Mouse (Mus musculus) C2C12 (cell line): ENCODE results near the gene Wbp2. TPM values are rescaled to one million over a fixed set of nuclear protein-coding genes. Genes with fewer than 3 reads are reported as not detected.

ENCODE experiments used
- H3K27me3 ChIP-seq: one replicate; pipeline ENCODE4 v1.6.1; 2011; ENCODE audit not compliant: control insufficient read depth, insufficient read depth, insufficient read length
- H3K36me3 ChIP-seq: one replicate; pipeline ENCODE4 v1.6.1; 2011; ENCODE audit not compliant: control insufficient read depth, insufficient read depth
- H3K4me3 ChIP-seq: one replicate; pipeline ENCODE4 v1.5.1; 2011; ENCODE audit warnings: mild to moderate bottlenecking, control low read depth; ENCODE audit not compliant: poor library complexity, insufficient read depth, severe bottlenecking
- H3K79me2 ChIP-seq: one replicate; pipeline ENCODE4 v1.6.1; 2011; ENCODE audit not compliant: control insufficient read depth, insufficient read depth
- H3K79me3 ChIP-seq: one replicate; pipeline ENCODE4 v1.6.1; 2011; ENCODE audit warnings: low read depth, control low read depth
- H3ac ChIP-seq: one replicate; pipeline ENCODE3; 2011; ENCODE audit warnings: low read depth; ENCODE audit not compliant: control insufficient read depth, insufficient read length
- CEBPB ChIP-seq: IDR thresholded peaks from one replicate; pipeline ENCODE4 v1.6.1; 2011; ENCODE audit warnings: low read depth, mild to moderate bottlenecking, control low read depth, moderate library complexity
- CTCF ChIP-seq: IDR thresholded peaks from one replicate; pipeline ENCODE4 v1.5.1; 2011; ENCODE audit not compliant: control insufficient read depth, insufficient read depth, insufficient read length
- FOSL1 ChIP-seq: IDR thresholded peaks from one replicate; pipeline ENCODE4 v1.8.0; 2011; ENCODE audit warnings: mild to moderate bottlenecking, low read length; ENCODE audit not compliant: poor library complexity, insufficient read depth, severe bottlenecking
- MAX ChIP-seq: IDR thresholded peaks from one replicate; pipeline ENCODE4 v1.6.1; 2011; ENCODE audit warnings: mild to moderate bottlenecking, control low read depth
- MYOD1 ChIP-seq: IDR thresholded peaks from one replicate; pipeline ENCODE4 v1.6.1; 2011; ENCODE audit warnings: low read depth; ENCODE audit not compliant: control insufficient read depth, insufficient read length
- MYOG ChIP-seq: IDR thresholded peaks from one replicate; pipeline ENCODE4 v1.6.1; 2011; ENCODE audit not compliant: control insufficient read depth, insufficient read length; ENCODE audit errors: extremely low read depth
- USF1 ChIP-seq: IDR thresholded peaks from one replicate; pipeline ENCODE4 v1.6.1; 2011; ENCODE audit warnings: low read depth, mild to moderate bottlenecking, control low read depth, moderate library complexity
- polyA plus RNA-seq: library from polyadenylated mRNA; unstranded; fragments of >200 nt; fragmentation: generic; extraction: Trizol; gene quantifications from one replicate; pipeline ENCODE4 v1.2.1, GENCODE M21; 2012; ENCODE audit warnings: missing spikeins

Gene Wbp2
- polyA plus RNA-seq, 1 experiment = 87.6 TPM

DNA sequence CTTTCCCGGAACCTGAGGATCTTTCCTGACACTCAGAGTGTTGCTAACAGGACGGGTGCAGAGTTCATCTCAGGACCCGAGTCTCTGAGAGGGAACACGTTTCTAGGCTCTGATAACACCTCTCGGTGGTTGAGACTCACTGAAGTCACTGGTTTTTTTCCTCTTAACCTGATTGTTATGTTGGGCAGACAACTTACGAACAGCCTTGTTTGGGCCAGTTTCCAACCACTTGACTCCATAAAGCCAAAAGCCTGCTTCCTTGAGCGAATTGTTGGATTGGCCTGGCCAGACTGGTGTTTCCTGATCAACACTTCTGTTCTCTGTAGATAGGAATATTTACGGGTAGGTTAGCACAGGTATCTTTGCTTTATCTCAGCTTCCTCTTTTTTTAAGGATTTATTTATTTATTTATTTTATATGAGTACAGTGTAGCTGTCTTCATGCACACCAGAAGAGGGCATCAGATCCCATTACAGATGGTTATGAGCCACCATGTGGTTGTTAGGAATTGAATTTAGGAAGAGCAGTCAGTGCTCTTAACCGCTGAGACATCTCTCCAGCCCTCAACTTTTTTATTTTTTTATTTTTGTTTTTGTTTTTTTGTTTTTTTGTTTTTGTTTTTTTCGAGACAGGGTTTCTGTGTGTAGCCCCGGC is 2.1 kb upstream of the Wbp2 start:
- Histone ChIP-seq H3K4me3 (no peak overlapping the region), H3K79me2 (peaks cover 22% of the 10 kb centered on the region), H3ac (no peak overlapping the region), H3K27me3 (no peaks in the 10 kb centered on the region), H3K79me3 (peaks cover 3% of the 10 kb centered on the region), H3K36me3 (peaks cover 7% of the 10 kb centered on the region)
- TF ChIP-seq USF1 = no peak
- no peak for TF ChIP-seq CEBPB
- TF ChIP-seq MYOG = no peak
- no peak for TF ChIP-seq CTCF
- no peak for TF ChIP-seq FOSL1
- no peak for TF ChIP-seq MYOD1
- TF ChIP-seq MAX = no peak

DNA sequence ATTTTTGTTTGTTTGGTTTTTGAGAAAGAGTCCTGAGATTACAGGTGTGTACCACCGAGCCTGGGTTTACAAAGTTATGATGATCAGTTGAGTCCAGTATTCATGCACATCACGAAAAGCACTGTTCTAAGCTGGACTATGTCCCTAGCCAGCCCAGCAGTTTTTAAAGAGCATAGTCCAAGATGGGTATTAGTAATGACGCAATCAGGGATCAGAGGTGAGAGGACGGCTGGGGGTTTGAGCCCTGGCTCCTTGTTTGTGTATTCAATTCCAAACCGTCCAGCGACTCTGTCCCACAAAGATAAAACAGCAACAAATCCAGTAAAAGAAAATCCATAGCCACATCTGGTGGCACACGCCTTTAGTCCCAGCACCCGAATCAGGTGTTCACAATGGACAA is 1.4 kb upstream of the Wbp2 start:
- H3K79me2 ChIP-seq = peaks cover 22% of the 10 kb centered on the region
- peaks cover 3% of the 10 kb centered on the region for H3K79me3 ChIP-seq
- peaks cover 14% of the 10 kb centered on the region for H3K36me3 ChIP-seq
- no peaks in the 10 kb centered on the region for H3K27me3 ChIP-seq
- H3ac ChIP-seq = no peak overlapping the region
- TF ChIP-seq MYOG = no peak
- TF ChIP-seq CEBPB = peak; percentile 34
- no peak for TF ChIP-seq USF1
- no peak overlapping the region for H3K4me3 ChIP-seq

DNA sequence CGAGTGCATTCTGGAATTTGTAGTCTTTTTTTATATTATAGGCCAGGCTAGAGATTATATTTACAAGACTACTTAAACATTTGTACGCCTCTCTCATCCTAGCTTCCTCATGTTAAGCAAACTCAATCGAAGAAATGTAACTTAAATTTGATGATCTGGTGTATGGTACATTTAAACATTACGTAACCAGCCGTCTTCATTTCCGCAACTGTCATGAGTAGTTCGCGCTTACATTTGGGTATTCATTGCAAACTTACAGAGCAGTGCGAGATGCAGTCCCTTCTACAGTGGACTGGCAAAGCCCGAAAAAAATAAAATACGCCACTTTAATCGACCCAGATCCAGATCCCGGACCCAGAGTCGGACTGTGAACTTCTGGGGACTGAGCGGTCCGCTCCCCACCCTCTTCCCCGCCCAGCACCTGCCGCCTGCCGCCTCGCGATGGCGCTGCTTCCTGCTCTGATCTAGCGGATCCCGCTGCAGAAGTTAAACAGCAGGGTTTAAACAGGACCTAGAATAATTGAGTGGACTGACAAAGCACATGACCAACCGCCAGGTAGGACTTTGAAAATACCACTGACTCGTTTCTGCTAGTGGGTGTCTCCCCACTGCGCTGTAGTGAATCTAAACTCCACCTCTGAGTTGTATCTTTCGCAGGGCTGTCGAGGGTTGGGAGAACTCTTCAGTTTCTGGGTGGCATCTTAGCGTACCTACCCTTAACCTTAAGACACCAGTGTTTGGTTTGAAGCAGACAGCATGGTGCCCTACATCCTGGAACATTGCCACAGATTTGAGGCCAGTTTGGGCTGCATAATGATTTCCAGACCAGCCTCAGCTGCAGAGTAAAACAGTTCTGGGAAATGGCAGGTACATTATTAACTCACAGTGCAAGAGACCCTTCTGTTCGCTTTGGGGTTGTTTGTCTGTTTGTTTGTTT is 667 bp upstream of the Wbp2 start:
- H3K27me3 ChIP-seq = no peaks in the 10 kb centered on the region
- peak overlapping the region; percentile 61 for H3ac ChIP-seq
- TF ChIP-seq MYOD1 (no peak), CEBPB (peak; percentile 32), MAX (peak; percentile 27), CTCF (peak; percentile 94), FOSL1 (no peak)
- peaks cover 3% of the 10 kb centered on the region for H3K79me3 ChIP-seq
- H3K4me3 ChIP-seq = peak overlapping the region; percentile 50
- peaks cover 17% of the 10 kb centered on the region for H3K36me3 ChIP-seq
- peaks cover 22% of the 10 kb centered on the region for H3K79me2 ChIP-seq

DNA sequence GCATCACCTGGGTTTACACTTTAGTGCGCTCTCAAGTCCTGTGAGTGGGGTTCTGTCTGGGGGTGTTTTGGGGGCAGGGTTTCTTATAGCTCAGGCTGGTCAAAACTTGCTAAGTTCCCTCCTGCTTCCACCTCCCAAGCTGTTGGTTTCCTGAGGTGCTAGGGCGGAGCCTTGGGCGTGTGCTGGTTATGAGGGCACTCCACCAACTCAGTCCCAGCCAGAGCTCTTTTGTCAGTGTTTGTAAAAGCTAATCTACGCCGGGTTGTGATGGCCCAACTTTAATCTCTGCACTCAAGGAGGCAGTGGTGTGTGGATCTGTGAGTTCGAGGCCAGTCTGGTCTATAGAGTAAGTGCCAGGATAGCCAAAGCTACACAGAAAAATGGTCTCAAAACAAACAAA is 2.6 kb downstream of the Wbp2 start:
- no peak overlapping the region for H3ac ChIP-seq
- no peaks in the 10 kb centered on the region for H3K27me3 ChIP-seq
- H3K79me3 ChIP-seq = peaks cover 3% of the 10 kb centered on the region
- TF ChIP-seq MYOD1 (no peak), MYOG (no peak), FOSL1 (no peak), CTCF (no peak), CEBPB (no peak), USF1 (no peak), MAX (no peak)
- peaks cover 47% of the 10 kb centered on the region for H3K36me3 ChIP-seq
- H3K79me2 ChIP-seq = peaks cover 22% of the 10 kb centered on the region
- H3K4me3 ChIP-seq = no peak overlapping the region

DNA sequence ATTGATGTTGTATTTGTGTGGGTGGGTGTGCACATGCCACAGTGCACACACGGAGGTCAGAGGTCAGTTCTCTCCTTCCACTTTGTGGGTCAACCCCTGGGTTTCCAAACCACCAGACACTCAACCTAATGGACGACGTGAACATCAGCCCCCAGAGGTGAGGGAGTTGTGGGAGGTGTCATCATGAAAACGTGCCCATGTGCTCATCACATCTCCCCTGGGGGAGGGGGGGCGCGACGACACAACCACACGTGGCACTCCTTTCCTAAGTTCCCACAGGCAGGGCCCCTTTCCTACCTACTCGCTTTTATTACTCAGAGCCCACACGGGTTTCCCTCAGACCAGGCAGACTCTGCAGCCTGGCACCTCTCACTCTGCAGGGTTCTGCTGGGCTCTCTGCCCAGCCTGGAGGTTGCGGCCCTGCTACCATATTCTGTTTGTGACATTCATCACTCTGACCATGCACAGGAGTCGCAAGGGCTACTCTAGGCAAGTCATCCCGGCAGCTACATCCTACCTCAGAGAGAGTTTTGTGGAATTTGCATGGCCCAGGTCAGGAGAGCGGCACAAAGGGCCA is 3.6 kb downstream of the Wbp2 start:
- H3K36me3 ChIP-seq = peaks cover 52% of the 10 kb centered on the region
- TF ChIP-seq MYOG (no peak), CEBPB (no peak), CTCF (no peak), FOSL1 (no peak), MYOD1 (no peak), USF1 (no peak), MAX (no peak)
- no peak overlapping the region for H3ac ChIP-seq
- H3K27me3 ChIP-seq = no peaks in the 10 kb centered on the region
- H3K79me3 ChIP-seq = peaks cover 3% of the 10 kb centered on the region
- no peak overlapping the region for H3K4me3 ChIP-seq
- peaks cover 22% of the 10 kb centered on the region for H3K79me2 ChIP-seq

DNA sequence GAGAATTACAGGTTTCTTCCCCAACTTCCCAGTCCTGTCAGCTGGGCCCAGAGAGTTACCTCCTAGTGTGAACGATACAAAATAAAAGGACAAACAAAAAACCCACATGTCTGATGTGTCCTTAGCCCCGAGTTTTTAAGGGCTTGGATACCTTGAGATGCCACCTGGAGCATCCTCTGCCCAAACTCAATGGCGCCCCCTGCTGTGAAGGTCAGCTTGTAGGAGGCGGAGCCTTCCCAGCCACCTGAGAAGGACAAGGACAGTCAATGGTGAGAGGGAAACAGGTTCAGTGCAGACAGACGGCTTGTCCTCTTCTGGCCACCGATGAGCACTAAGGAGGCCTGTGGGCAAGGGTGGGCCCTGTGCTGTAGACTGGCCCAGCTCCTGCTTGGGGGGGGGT is 5.7 kb downstream of the Wbp2 start:
- peaks cover 52% of the 10 kb centered on the region for H3K36me3 ChIP-seq

More for the DNA sequence above, 5.7 kb downstream of the Wbp2 start:
- H3K4me3 ChIP-seq = no peak overlapping the region
- H3ac ChIP-seq = no peak overlapping the region
- peaks cover 1% of the 10 kb centered on the region for H3K79me3 ChIP-seq
- TF ChIP-seq CEBPB (no peak), USF1 (no peak), FOSL1 (no peak), MYOG (no peak), MAX (no peak), MYOD1 (no peak), CTCF (no peak)
- H3K27me3 ChIP-seq = no peaks in the 10 kb centered on the region
- peaks cover 18% of the 10 kb centered on the region for H3K79me2 ChIP-seq
